Mouse (Mus musculus) kidney, adult 9 months (tissue): ENCODE measurements at regions not wholly inside any gene's neighbourhood (a gene's known extent, or its start where the extent isn't known, plus 50 kb on each side); places are given as distances from the start of the nearest gene placed in this dataset.
"Not testable (repeated sequence)": the region's sequence is repeated elsewhere in the genome, so short reads cannot be mapped to it uniquely, and the experiment has no call there.

Experiments used
- DNase-seq: peaks from one replicate; pipeline ENCODE4 v3.0.0; 2022

GRCm38 (mm10) chr16:63104938-63105714 is 251.0 kb downstream of the Pros1 start:
- DNase-seq = no peak

GRCm38 (mm10) chr16:63116456-63116855 is 262.3 kb downstream of the Pros1 start:
- DNase-seq = no peak

DNA sequence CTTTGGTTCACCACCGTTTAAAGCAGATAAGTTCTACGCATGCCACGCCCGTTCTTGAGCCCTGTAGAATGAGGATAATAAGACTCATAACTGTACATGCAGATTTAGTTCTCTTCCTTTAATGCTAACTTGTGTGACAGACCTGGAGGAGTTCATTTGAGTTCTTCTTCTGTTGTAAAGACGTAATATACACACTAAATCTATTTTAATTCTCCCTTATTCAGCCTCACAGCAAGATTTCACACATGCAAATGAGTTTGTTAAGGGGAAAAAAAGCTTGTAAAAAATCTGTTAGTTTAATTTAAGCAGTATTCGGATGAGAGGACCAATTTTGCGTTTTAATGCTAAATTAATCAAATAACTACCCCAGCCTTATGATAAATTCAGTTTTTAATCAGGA is 264.6 kb downstream of the Pros1 start:
- DNase-seq = no peak

DNA sequence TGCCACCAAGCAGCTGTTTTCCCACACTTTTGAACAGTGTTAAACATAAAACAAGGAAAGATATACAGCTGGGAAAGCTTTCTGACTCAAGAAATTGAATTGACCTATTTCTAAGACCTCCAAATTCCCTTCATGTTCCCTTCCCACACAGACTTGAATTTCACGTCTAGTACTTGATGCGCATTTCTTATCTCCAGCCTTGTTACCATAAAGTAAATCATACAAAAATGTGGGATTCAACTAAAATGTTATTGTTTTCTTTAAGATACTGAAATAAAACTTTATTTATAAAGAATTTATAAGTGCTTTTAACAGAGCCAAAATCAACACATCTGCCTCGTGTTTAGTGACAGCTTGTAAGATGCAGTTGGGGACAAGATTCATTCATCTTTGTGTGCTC is 289.7 kb downstream of the Pros1 start:
- no peak for DNase-seq

GRCm38 (mm10) chr16:63155300-63155821 is 301.3 kb downstream of the Pros1 start:
- no peak for DNase-seq

DNA sequence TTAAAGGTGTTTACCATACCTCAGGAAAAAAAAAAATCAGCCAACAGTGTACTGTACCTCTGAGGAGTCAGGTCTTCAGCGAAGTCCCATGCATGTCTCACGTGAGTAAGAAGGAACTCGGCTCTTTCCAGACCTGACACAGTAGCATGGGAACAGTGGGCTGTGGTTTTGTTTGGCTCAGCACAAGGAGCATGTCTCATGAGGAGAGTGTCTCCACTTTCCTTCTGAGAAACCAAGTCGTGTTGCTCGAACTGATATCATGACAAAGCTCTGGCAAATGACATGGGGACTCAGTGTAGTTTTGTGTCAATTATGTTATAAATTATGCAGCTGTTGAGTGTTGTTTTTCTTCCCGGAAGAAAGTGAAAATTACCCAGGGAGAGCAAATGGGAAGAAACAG is 316.0 kb downstream of the Pros1 start:
- DNase-seq = no peak

DNA sequence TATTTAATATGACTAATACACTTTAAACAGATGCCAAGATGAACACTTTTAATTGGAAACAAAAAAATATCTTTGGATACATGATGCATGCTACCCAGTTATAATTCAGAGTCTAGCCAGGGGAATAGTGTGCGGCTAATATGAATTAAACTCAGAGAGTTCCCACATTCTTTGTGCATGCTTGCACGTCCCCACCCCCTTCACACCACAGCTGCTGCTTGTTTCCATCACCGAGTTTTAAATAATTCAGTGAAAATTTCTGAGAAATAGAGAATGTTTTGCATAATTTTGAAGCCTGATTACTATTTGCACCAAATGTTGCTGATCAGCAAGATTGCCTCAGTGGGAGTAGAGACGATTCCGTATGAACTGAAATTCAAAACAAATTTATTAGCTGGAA is 325.1 kb downstream of the Pros1 start:
- DNase-seq = no peak

GRCm38 (mm10) chr16:63191181-63191580 is 337.1 kb downstream of the Pros1 start:
- no peak for DNase-seq

GRCm38 (mm10) chr16:63191623-63192022 is 337.5 kb downstream of the Pros1 start:
- DNase-seq = no peak

GRCm38 (mm10) chr16:63194595-63194994 is 340.5 kb downstream of the Pros1 start:
- no peak for DNase-seq

GRCm38 (mm10) chr16:63213471-63213870 is 359.4 kb downstream of the Pros1 start:
- not testable (repeated sequence) for DNase-seq

- DNase-seq = no peak
These were observed 366.2 kb downstream of the Pros1 start for GRCm38 (mm10) chr16:63220228-63220879.

GRCm38 (mm10) chr16:63224608-63225007 is 370.5 kb downstream of the Pros1 start:
- DNase-seq = no peak

DNA sequence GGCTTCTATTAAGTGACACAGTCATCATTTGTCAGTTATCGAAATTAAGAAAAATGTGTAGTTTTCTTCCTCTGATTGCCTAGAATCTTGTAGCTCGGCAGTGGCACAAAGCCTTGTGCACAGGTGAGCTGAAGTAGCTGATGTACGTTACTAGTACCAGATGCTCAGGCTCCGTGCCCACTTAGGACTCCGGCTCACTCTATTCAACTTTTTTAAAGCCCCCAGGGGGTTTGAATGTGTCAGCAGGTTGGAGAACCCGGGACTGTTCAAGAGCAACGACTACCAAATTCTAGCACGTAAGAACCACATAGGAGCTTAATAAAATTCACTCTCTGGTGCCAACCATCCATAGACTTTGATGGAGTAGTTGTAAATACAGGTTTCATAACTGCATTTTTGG is 371.0 kb downstream of the Pros1 start:
- no peak for DNase-seq

- DNase-seq = no peak
These were observed 375.0 kb downstream of the Pros1 start for GRCm38 (mm10) chr16:63229135-63229534.

- no peak for DNase-seq
These were observed 375.5 kb downstream of the Pros1 start for GRCm38 (mm10) chr16:63229567-63229966.

GRCm38 (mm10) chr16:63270173-63270572 is 416.1 kb downstream of the Pros1 start:
- DNase-seq = no peak

DNA sequence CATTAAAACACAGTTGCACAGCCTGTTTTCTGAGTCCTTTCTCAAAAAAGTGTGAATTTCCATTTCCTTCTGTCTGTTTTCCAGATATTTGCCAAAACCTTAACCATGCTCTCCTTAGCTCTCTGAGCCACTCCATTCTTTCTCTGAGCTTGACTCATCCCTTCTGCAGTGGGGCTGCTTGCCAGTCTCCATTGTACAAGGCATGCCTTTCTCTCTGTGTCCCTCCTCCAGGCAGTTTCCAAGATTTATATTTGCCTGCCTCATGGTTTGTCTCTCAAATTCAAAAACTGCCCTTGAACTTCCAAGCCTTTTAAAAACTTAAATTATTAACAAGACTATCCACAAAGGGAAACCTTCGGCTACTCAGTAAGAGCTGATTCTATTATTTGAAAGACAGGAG is 423.4 kb downstream of the Pros1 start:
- DNase-seq = no peak

DNA sequence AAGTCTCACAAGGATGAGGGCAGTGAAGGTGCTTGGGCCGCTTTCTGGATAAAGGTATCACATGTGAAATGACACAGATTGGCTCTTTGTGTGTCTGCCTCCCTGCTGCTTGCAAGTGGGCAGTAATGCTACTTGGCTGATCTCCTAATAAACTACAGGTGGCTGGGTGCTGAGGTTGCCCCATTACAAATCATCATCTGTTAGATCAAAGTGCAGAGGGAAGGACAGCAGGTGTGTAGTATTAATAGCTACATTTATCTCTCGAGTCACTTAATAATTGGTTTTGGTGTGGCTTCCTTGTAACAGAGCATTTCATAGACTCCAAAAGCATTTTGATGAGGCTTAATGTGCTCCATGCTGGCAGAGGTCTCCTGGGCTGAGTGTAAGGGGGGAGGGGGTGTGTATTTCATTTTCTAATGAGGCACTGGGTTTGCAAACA is 424.2 kb downstream of the Pros1 start:
- no peak for DNase-seq

DNA sequence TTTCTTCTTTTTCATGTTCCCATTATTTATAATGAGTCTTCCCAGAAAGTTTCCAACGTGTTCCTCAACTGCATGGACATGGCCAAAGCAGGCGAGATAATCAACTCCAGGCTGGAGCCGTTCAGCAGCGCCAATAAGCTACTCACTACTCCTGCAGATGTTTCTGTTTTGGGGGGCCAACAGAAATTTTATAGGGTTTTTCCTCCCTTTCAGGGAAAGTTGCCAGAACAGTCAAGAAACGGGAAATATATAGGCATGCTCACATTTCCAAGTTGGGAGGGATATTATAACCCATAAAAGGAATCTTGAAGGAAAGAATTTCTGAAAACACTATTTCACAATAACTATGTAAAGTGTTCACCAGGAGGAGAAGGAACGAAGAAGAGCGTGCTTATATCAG is 433.5 kb downstream of the Pros1 start:
- DNase-seq = no peak

DNA sequence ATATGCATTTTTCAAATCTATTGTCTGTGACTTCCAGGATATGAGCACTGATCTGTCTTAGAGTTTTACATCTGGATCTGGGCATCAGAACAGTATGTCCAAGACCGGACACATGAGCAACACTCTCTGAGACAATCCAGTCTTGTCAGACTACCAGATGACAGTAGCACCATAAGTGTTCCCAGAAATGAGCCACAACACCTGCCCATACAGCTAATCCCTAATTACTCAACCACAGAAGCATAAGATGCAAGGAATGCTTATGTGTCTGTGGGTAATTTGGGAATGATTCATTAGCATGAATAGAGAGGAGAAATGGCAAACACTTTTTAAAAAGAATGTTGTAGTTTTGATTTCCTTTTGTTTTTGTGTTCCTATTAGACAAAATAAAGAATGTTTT is 457.6 kb downstream of the Pros1 start:
- no peak for DNase-seq

DNA sequence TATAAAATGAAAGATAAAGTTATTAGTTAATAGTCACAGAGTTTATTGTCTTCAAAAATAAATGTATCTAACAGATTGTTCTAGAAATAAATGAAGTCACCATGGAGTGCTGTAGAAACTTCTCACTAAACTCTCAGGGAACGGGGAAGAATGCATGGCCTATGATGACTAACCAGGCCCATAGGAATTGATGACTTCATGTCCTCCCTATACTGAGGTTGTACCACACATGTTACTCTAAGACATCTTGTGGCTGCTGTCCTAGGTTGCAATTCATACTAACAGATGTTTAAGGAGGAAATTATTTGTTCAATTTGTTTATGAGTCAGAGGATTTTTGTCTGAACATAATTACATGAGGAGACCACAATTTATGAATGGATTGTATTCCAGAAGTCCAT is 459.4 kb downstream of the Pros1 start:
- DNase-seq = no peak

GRCm38 (mm10) chr16:63319602-63320001 is 465.5 kb downstream of the Pros1 start:
- DNase-seq = no peak

DNA sequence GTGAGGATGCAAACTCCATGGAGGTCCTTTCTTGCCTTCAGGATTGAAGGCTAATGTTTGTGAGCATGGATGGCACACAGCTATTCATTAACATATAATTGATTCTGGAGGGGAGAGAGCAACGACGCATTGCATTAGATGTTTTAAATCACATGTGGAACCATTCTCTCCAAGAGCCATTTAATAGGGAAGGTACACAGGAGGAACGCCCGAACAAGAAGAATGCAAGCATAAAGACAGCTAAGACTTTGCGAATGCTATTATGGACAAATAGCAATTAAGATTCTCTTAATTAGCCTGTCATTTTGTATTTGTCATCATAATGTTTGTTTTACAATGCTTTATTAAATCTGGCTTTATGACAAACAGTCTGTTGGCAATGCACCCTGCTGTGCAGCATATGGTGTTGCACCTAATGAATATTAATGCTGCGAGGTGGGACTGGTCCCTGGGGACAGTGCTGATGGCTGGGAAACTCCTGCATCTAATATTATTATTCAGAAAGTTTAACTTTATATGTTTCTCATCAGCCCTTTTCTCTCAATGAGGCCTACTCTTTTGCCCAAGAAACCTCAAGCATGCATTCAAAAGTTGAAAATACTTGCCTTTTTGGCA is 497.5 kb downstream of the Pros1 start:
- DNase-seq = no peak
